Mouse (Mus musculus) R1 (cell line): ENCODE results near the gene 9530068E07Rik.

Source experiments
- DNase-seq: peaks from one replicate; pipeline ENCODE4 v3.0.0-alpha.2; 2018; ENCODE audit warnings: low read depth, low spot score

Gene 9530068E07Rik

GRCm38 (mm10) chr11:52373841-52374240, 22.4 kb upstream of the 9530068E07Rik start:
- DNase-seq: peak; percentile 31

GRCm38 (mm10) chr11:52374340-52374739, 21.9 kb upstream of the 9530068E07Rik start:
- peak; percentile 80 for DNase-seq

- DNase-seq: no peak
These were observed 18.6 kb upstream of the 9530068E07Rik start for GRCm38 (mm10) chr11:52377579-52377978.

- no peak for DNase-seq
These were observed 17.0 kb upstream of the 9530068E07Rik start for GRCm38 (mm10) chr11:52379241-52379640.

- no peak for DNase-seq
These were observed 12.5 kb upstream of the 9530068E07Rik start for GRCm38 (mm10) chr11:52383741-52384140.

- peak; percentile 53 for DNase-seq
These were observed 11.6 kb upstream of the 9530068E07Rik start for GRCm38 (mm10) chr11:52384667-52385066.

- peak; percentile 77 for DNase-seq
These were observed 9.3 kb upstream of the 9530068E07Rik start for GRCm38 (mm10) chr11:52386892-52387291.

GRCm38 (mm10) chr11:52388150-52388549, 8.1 kb upstream of the 9530068E07Rik start:
- peak; percentile 57 for DNase-seq

- peak; percentile 45 for DNase-seq
These were observed 7.2 kb upstream of the 9530068E07Rik start for GRCm38 (mm10) chr11:52388979-52389378.

GRCm38 (mm10) chr11:52389933-52390332, 6.3 kb upstream of the 9530068E07Rik start:
- DNase-seq: peak; percentile 92

- no peak for DNase-seq
These were observed 1.7 kb upstream of the 9530068E07Rik start for GRCm38 (mm10) chr11:52394494-52394893.

- peak; percentile 77 for DNase-seq
These were observed 885 bp upstream of the 9530068E07Rik start for GRCm38 (mm10) chr11:52395343-52395742.

GRCm38 (mm10) chr11:52396597-52397188, 465 bp downstream of the 9530068E07Rik start:
- DNase-seq: peak; percentile 80

- DNase-seq: peak; percentile 68
These were observed 1.3 kb downstream of the 9530068E07Rik start for GRCm38 (mm10) chr11:52397385-52397987.

GRCm38 (mm10) chr11:52401476-52401875, 5.2 kb downstream of the 9530068E07Rik start:
- no peak for DNase-seq

GRCm38 (mm10) chr11:52402566-52402965, 6.3 kb downstream of the 9530068E07Rik start:
- no peak for DNase-seq

GRCm38 (mm10) chr11:52404209-52404608, 8.0 kb downstream of the 9530068E07Rik start:
- no peak for DNase-seq

- DNase-seq: no peak
These were observed 9.0 kb downstream of the 9530068E07Rik start for GRCm38 (mm10) chr11:52405196-52405688.

GRCm38 (mm10) chr11:52409316-52409715, 13.1 kb downstream of the 9530068E07Rik start:
- DNase-seq: peak; percentile 41

GRCm38 (mm10) chr11:52418358-52418757, 22.1 kb downstream of the 9530068E07Rik start:
- no peak for DNase-seq

GRCm38 (mm10) chr11:52419246-52419645, 23.0 kb downstream of the 9530068E07Rik start:
- DNase-seq: peak; percentile 78

- DNase-seq: no peak
These were observed 23.6 kb downstream of the 9530068E07Rik start for GRCm38 (mm10) chr11:52419861-52420260.
